Mouse (Mus musculus) R1 (cell line): ENCODE data around the gene Fez2.

Source experiments
- DNase-seq: peaks from one replicate; pipeline ENCODE4 v3.0.0-alpha.2; 2018; ENCODE audit warnings: low read depth, low spot score

Gene Fez2

DNA sequence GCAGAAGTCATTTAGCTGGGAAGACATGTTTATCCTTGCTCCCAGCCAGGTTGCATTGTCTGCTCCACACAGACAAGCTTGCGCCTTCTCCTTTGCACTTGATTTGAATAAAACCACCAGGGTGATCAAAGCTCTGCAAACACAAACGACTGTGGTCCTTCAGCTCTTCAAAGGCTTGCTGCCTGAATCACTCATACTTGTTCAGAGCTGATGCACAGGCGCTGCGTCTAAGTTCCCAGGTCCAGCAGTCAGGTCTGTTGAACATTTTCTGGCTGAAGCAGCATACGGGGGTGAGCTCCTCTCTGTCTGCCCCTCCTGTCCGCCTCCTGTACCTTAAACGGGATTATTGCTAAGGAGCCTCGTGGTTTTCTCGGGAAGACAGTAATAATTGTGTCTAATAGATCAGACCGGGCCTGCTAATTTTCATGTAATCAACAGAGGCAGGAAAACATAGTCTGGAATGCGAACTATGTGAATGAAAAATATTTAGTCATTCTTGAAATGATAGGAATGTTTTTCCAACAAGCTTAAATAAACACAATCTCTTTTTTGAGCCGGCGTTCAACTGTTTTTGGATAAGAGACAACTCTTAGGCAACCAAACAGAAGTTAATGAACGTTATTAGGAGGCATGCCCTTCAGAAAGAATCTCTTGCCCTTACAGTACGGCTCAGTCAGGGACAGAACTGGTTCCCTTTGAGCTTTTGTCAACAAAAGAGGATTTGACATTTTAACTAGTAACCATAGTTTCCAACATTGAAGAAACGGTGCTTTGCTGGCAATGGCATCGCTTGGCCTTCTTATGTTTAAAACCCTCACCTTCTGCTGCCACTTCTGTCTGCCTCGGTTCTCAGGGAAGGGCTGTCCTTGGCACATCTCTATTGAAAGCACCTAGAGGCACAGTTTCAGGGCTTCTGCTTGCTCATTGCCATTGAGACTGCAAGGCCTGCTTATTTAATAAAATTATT, 95.3 kb downstream of the Fez2 start:
- no peak for DNase-seq

DNA sequence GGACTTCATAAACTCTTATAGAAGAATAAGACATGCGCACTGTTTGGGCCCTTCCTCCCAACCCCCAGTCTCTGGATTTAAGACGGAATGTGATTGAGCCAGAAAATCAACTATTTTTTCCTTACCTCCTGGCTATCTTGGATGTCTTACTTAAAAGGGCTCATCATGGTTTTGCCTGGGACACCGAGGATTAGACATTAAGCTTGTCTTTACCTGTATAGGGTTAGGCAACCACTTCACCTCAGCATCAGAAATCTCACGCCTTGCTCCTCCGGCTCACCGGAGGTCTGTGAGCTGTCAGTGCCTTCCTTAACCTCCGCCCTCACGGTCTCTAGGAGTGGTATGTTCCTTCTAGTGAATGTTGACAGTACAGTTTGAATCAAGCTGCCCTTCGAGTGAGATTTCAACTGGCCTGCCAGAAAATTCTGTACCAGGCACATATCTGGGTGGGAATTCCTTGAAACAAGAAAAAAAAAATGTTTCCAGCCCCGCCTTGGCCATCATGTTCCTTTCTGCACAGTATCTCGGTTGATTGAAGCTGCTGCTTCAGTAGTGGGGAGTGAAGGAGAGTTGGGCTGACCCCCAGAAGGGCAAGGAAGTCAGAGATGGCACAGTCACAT, 96.6 kb downstream of the Fez2 start:
- no peak for DNase-seq
